Mouse (Mus musculus) heart, adult 2 months (tissue): ENCODE measurements at regions not wholly inside any gene's neighbourhood (a gene's known extent, or its start where the extent isn't known, plus 50 kb on each side); places are given as distances from the start of the nearest gene placed in this dataset.

Experiments
- CTCF ChIP-seq: fragments of 200-600 bp; IDR thresholded peaks from 2 replicates; pipeline ENCODE4 v1.8.1; 2022; ENCODE audit warnings: antibody characterized with exemption, mild to moderate bottlenecking, moderate library complexity
- EP300 ChIP-seq: fragments of 200-500 bp; IDR thresholded peaks from 2 replicates; pipeline ENCODE4 v1.6.1; 2011; ENCODE audit warnings: low read depth, low read length, control low read depth; ENCODE audit not compliant: insufficient read depth
- POLR2A ChIP-seq: fragments of 200-500 bp; IDR thresholded peaks from 2 replicates; pipeline ENCODE4 v1.6.1; 2011; ENCODE audit warnings: mild to moderate bottlenecking, low read depth, low read length, control low read depth; ENCODE audit not compliant: insufficient read depth

- TF ChIP-seq CTCF (no peak), POLR2A (no peak), EP300 (no peak)
Measured at GRCm38 (mm10) chr4:110134036-110134435, 156.2 kb downstream of the Dmrta2 start.
